Mouse (Mus musculus) ovary, adult 2 months (tissue): ENCODE measurements around the gene Ube2n. TPM values are rescaled to one million over a fixed set of nuclear protein-coding genes. Genes with fewer than 3 reads are reported as not detected.

ENCODE experiments used
- polyA plus RNA-seq: library from polyadenylated mRNA; depleted of rRNA; stranded (reverse); fragments of >200 nt; gene quantifications from 2 replicates; pipeline ENCODE4 v1.2.3, GENCODE M21; 2012; rRNA removed

Gene Ube2n
- polyA plus RNA-seq = 21.2 and 35.8 TPM in 2 replicates

GRCm38 (mm10) chr10:95514656-95515292, at the start of gene Ube2n:
Gene Ube2n (plus strand): TSS chr10:95515145.

GRCm38 (mm10) chr10:95501463-95502081, 13.4 kb upstream of the Ube2n start, which contains the start of gene Mrpl42:
Gene Mrpl42 (minus strand): TSS chr10:95501940.

GRCm38 (mm10) chr10:95563851-95564845, 49.2 kb downstream of the Ube2n start, which contains the start of gene Nudt4:
Gene Nudt4 (minus strand): TSS chr10:95564146.

Other genes starting within 250 kb of the Ube2n start
- 39.5 and 41.7 TPM in 2 replicates for gene Cradd, start 191.0 kb upstream of the Ube2n start, polyA plus RNA-seq
- gene Socs2, start 98.0 kb upstream of the Ube2n start, polyA plus RNA-seq = 251 and 375 TPM in 2 replicates
- gene Mrpl42, start 13.2 kb upstream of the Ube2n start, polyA plus RNA-seq = 27.9 and 43.5 TPM in 2 replicates
- 51.1 and 130 TPM in 2 replicates for gene Nudt4, start 49.0 kb downstream of the Ube2n start, polyA plus RNA-seq
- gene Anapc15-ps, start 158.3 kb downstream of the Ube2n start, polyA plus RNA-seq = not detected in 2 replicates